Mouse (Mus musculus): Measurements from ENCODE around the gene 4930556J24Rik.

The 4930556J24Rik gene

GRCm38 (mm10) chr11:3921281-3921850 lies 55.2 kb downstream of the 4930556J24Rik start:
- DNase-seq (ENCODE audit: low spot score): peak; percentile 94

- DNase-seq (ENCODE audit: low spot score): no peak
Observed at GRCm38 (mm10) chr11:3920476-3920875, 56.1 kb downstream of the 4930556J24Rik start.

- DNase-seq (ENCODE audit: low spot score): no peak
Observed at GRCm38 (mm10) chr11:3918738-3919137, 57.8 kb downstream of the 4930556J24Rik start.

GRCm38 (mm10) chr11:3914109-3914840 lies 62.3 kb downstream of the 4930556J24Rik start, which contains the start of gene Slc35e4:
Gene Slc35e4 (minus strand): TSS chr11:3914664.
- DNase-seq (ENCODE audit: low spot score): peak; percentile 87

- DNase-seq (ENCODE audit: low spot score): peak; percentile 94
Observed at GRCm38 (mm10) chr11:3913316-3914108, 63.1 kb downstream of the 4930556J24Rik start.

GRCm38 (mm10) chr11:3912875-3913271 lies 63.7 kb downstream of the 4930556J24Rik start:
- DNase-seq (ENCODE audit: low spot score): no peak

- DNase-seq (ENCODE audit: low spot score): peak; percentile 88
Observed at GRCm38 (mm10) chr11:3912100-3912874, 64.3 kb downstream of the 4930556J24Rik start.

GRCm38 (mm10) chr11:3911440-3911839 lies 65.1 kb downstream of the 4930556J24Rik start:
- peak; percentile 37 for DNase-seq (ENCODE audit: low spot score)

- peak; percentile 40 for DNase-seq (ENCODE audit: low spot score)
Observed at GRCm38 (mm10) chr11:3910513-3911310, 65.9 kb downstream of the 4930556J24Rik start.

GRCm38 (mm10) chr11:3909236-3909635 lies 67.3 kb downstream of the 4930556J24Rik start:
- DNase-seq (ENCODE audit: low spot score): no peak

- DNase-seq (ENCODE audit: low spot score): no peak
Observed at GRCm38 (mm10) chr11:3905446-3905845, 71.1 kb downstream of the 4930556J24Rik start.

- no peak for DNase-seq (ENCODE audit: low spot score)
Observed at GRCm38 (mm10) chr11:3904673-3905072, 71.9 kb downstream of the 4930556J24Rik start.

- DNase-seq (ENCODE audit: low spot score): peak; percentile 100
Observed at GRCm38 (mm10) chr11:3903046-3903445, 73.5 kb downstream of the 4930556J24Rik start.

- DNase-seq (ENCODE audit: low spot score): peak; percentile 33
Observed at GRCm38 (mm10) chr11:3902516-3902915, 74.1 kb downstream of the 4930556J24Rik start.

GRCm38 (mm10) chr11:3900296-3900695 lies 76.3 kb downstream of the 4930556J24Rik start:
- DNase-seq (ENCODE audit: low spot score): no peak

GRCm38 (mm10) chr11:3895933-3896332 lies 80.6 kb downstream of the 4930556J24Rik start:
- DNase-seq (ENCODE audit: low spot score): peak; percentile 32

GRCm38 (mm10) chr11:3895458-3895857 lies 81.1 kb downstream of the 4930556J24Rik start:
- DNase-seq (ENCODE audit: low spot score): peak; percentile 47

GRCm38 (mm10) chr11:3894406-3895281 lies 81.9 kb downstream of the 4930556J24Rik start, which contains the start of the genes 4921536K21Rik and Dusp18:
Gene 4921536K21Rik (minus strand): TSS chr11:3895098.
Gene Dusp18 (plus strand): TSS chr11:3895240.
- DNase-seq (ENCODE audit: low spot score): peak; percentile 92

GRCm38 (mm10) chr11:3893970-3894369 lies 82.6 kb downstream of the 4930556J24Rik start:
- DNase-seq (ENCODE audit: low spot score): no peak
